Mouse (Mus musculus) limb, embryonic 11.5 days (tissue): ENCODE results near the gene Nupl1. TPM values are rescaled to one million over a fixed set of nuclear protein-coding genes. Genes with fewer than 3 reads are reported as not detected.

Experiments
- ATAC-seq: fragments of 200-750 bp; cut with Nextera tagmentation; 2 replicates; pipeline ENCODE4 v1.8.0; 2017; ENCODE audit warnings: low read depth; ENCODE audit not compliant: insufficient number of reproducible peaks, low FRiP score, low TSS enrichment
- DNase-seq: peaks from one replicate; pipeline ENCODE4 v3.0.0-alpha.2; 2015; ENCODE audit warnings: low spot score
- H3K27ac ChIP-seq: fragments of 300-500 bp; sonication (generic); replicated peaks from 2 replicates; pipeline ENCODE4 v1.5.1; 2014; ENCODE audit warnings: low read depth, mild to moderate bottlenecking, low read length
- H3K27me3 ChIP-seq: fragments of 300-500 bp; sonication (generic); 2 replicates; pipeline ENCODE4 v1.6.1; 2014; ENCODE audit warnings: mild to moderate bottlenecking, low read length, mixed read lengths; ENCODE audit not compliant: control insufficient read depth, insufficient read depth
- H3K36me3 ChIP-seq: fragments of 300-500 bp; sonication (generic); 2 replicates; pipeline ENCODE4 v1.6.1; 2014; ENCODE audit warnings: mild to moderate bottlenecking, low read length, moderate library complexity, mixed read lengths; ENCODE audit not compliant: control insufficient read depth, insufficient read depth
- H3K4me1 ChIP-seq: fragments of 300-500 bp; sonication (generic); 2 replicates; pipeline ENCODE4 v1.6.1; 2014; ENCODE audit warnings: low read length, mixed read lengths; ENCODE audit not compliant: control insufficient read depth, insufficient read depth
- H3K4me2 ChIP-seq: fragments of 300-500 bp; sonication (generic); 2 replicates; pipeline ENCODE4 v1.6.1; 2014; ENCODE audit warnings: low read depth, mild to moderate bottlenecking, moderate library complexity; ENCODE audit not compliant: severe bottlenecking
- H3K4me3 ChIP-seq: fragments of 300-500 bp; sonication (generic); 2 replicates; pipeline ENCODE4 v1.5.1; 2014; ENCODE audit warnings: low read depth, low read length
- H3K9ac ChIP-seq: fragments of 300-500 bp; sonication (generic); 2 replicates; pipeline ENCODE4 v1.6.1; 2014; ENCODE audit warnings: mild to moderate bottlenecking, low read length
- H3K9me3 ChIP-seq: fragments of 300-500 bp; sonication (generic); 2 replicates; pipeline ENCODE4 v1.6.1; 2016; ENCODE audit warnings: low read length; ENCODE audit not compliant: control insufficient read depth
- whole genome bisulfite sequencing: fragments of 180-500 bp; shearing (Covaris S2); extraction: QIAGEN DNeasy Blood & Tissue Kit; methylation state at CpG from one replicate; pipeline ENCODE4 v1.1.7; 2014; 5-methylcytosine and 5-hydroxymethylcytosine counted together
- polyA plus RNA-seq: library from polyadenylated mRNA; unstranded; fragments of >200 nt; fragmentation: Nextera tagmentation; extraction: Ambion mirVana; gene quantifications from 2 replicates; pipeline ENCODE4 v1.2.1, GENCODE M21; 2014

Gene Nupl1
- not detected in 2 replicates for polyA plus RNA-seq

GRCm38 (mm10) chr14:60251281-60252003 is at the start of gene Nupl1, which contains the start of gene Gm49336:
Nupl1 (minus strand) TSS chr14:60251431.
Gm49336 (minus strand) TSS chr14:60251507.
- no peaks in the 10 kb centered on the region for H3K27me3 ChIP-seq
- no peaks in the 10 kb centered on the region for H3K4me1 ChIP-seq
- no peaks in the 10 kb centered on the region for H3K36me3 ChIP-seq
- peak within 1 kb of the TSS; percentile 97 for H3K4me3 ChIP-seq
- peak within 1 kb of the TSS; percentile 62; the same call in 1 of the 2 replicates for H3K27ac ChIP-seq
- peak; percentile 99 for ATAC-seq
- under 1% methylated on average over 62 of the region's 62 CpGs for WGBS
- peak; percentile 97 for DNase-seq
- H3K9me3 ChIP-seq, result no peaks in the 10 kb centered on the region
- H3K9ac ChIP-seq, result peak within 1 kb of the TSS; percentile 97
- peak within 1 kb of the TSS; percentile 72 for H3K4me2 ChIP-seq

DNA sequence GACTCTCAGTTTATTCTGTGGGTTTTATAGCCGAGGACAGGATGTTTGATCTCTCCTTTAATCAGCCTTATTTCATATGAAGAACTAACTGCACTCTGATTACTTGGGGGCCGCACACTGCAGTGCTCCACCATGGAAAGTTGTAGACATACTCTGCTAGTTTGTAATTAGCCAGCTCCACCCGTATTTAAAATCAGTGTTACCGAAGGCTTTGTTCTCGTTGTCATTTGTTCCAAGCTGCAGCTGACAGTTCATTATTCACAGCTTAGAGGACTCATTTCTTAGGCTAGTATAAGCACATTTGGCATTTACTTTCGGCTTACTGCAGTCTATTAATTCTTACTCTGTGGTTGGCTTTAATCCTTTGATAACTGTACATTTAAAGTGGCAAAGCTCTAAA is 49.8 kb upstream of the Nupl1 start:
- 80% methylated on average over 6 of the region's 6 CpGs for WGBS
- ATAC-seq, result no peak

DNA sequence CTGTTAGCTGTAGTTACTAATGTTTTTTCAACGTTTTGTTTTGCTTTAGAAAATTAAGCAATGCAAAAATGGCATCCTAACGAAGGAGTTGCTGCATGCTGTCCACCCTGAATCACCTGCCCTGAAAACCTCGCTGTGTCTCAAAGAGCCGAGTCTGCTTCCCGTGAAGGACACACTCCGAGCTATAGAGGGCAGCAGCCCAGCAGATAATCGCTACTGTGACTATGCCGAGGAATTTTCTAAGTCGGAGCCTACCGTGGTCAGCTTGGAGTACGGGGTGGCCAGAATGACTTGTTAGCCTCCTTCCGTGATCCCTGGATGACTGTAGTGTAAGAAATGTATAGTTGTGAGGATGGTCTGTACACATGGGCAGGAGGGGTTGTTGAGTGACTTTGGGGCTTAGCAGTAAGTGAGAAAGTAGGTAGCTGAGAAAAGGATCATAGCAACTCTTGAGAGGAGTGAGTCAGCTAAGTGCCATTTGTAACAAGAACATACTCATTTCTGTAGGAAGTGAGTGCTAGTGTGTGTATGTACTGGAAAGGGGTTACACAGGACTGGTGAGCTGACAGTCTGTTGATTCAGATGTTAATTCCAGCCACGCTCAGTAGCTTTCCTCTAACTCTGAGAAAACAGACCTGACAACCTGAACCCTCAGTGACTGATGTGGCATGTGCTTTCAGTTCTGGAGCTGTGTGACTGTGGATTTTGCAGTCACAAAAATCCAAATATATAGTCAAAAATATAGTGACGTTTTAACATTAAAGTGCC is 49.2 kb upstream of the Nupl1 start:
- Histone ChIP-seq H3K9me3 (no peaks in the 10 kb centered on the region), H3K27me3 (no peaks in the 10 kb centered on the region), H3K36me3 (no peaks in the 10 kb centered on the region), H3K27ac (no peak overlapping the region), H3K9ac (no peak overlapping the region), H3K4me3 (no peak overlapping the region), H3K4me1 (no peaks in the 10 kb centered on the region), H3K4me2 (no peak overlapping the region)
- DNase-seq, result no peak
- no peak for ATAC-seq
- WGBS, result 80% methylated on average over 14 of the region's 14 CpGs

More for the DNA sequence above, 49.8 kb upstream of the Nupl1 start:
- H3K4me1 ChIP-seq, result no peaks in the 10 kb centered on the region
- H3K27ac ChIP-seq, result no peak overlapping the region
- H3K9ac ChIP-seq, result no peak overlapping the region
- no peak overlapping the region for H3K4me3 ChIP-seq
- H3K9me3 ChIP-seq, result no peaks in the 10 kb centered on the region
- no peak for DNase-seq
- H3K4me2 ChIP-seq, result no peak overlapping the region
- H3K36me3 ChIP-seq, result no peaks in the 10 kb centered on the region
- H3K27me3 ChIP-seq, result no peaks in the 10 kb centered on the region

- no peak for ATAC-seq
- DNase-seq, result no peak
- H3K36me3 ChIP-seq, result no peaks in the 10 kb centered on the region
- no peaks in the 10 kb centered on the region for H3K9me3 ChIP-seq
- H3K4me2 ChIP-seq, result no peak overlapping the region
- no peaks in the 10 kb centered on the region for H3K4me1 ChIP-seq
- no peak overlapping the region for H3K9ac ChIP-seq
- H3K27me3 ChIP-seq, result no peaks in the 10 kb centered on the region
- no peak overlapping the region for H3K4me3 ChIP-seq
- no peak overlapping the region for H3K27ac ChIP-seq
- 89% methylated on average over 1 of the region's 1 CpGs for WGBS
Observed at GRCm38 (mm10) chr14:60295531-60295930, 44.3 kb upstream of the Nupl1 start.

DNA sequence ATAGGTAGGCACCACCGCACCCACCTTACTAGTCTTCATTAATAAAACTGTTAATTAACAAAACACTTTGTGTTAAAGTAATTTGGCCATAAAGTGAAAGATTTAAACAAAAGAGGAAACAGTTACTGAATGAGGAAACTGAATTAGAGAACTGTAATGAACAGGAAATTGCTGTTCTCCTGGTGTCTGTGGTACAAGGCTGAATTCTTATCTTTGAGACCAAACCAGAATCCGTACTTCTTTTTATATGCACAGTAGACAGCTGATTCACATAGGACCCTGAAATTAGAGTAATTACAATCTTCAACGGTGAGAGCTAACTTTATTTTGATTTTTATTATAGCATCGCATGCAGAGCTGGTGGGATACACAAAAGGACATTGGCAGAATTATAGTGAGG is 39.1 kb upstream of the Nupl1 start:
- no peak overlapping the region for H3K4me3 ChIP-seq
- H3K36me3 ChIP-seq, result no peaks in the 10 kb centered on the region
- H3K4me2 ChIP-seq, result no peak overlapping the region
- WGBS, result 89% methylated on average over 4 of the region's 4 CpGs
- DNase-seq, result no peak
- no peak overlapping the region for H3K9ac ChIP-seq
- H3K9me3 ChIP-seq, result no peaks in the 10 kb centered on the region
- H3K27me3 ChIP-seq, result no peaks in the 10 kb centered on the region
- H3K4me1 ChIP-seq, result no peaks in the 10 kb centered on the region
- no peak for ATAC-seq
- H3K27ac ChIP-seq, result no peak overlapping the region

GRCm38 (mm10) chr14:60286194-60286863 is 35.1 kb upstream of the Nupl1 start:
- H3K27ac ChIP-seq, result no peak overlapping the region
- no peak overlapping the region for H3K4me2 ChIP-seq
- DNase-seq, result no peak
- no peaks in the 10 kb centered on the region; the same call in 1 of the 2 replicates for H3K36me3 ChIP-seq
- ATAC-seq, result no peak
- H3K4me1 ChIP-seq, result no peaks in the 10 kb centered on the region
- no peak overlapping the region for H3K4me3 ChIP-seq
- no peaks in the 10 kb centered on the region for H3K27me3 ChIP-seq
- H3K9me3 ChIP-seq, result no peaks in the 10 kb centered on the region
- no peak overlapping the region for H3K9ac ChIP-seq
- WGBS, result 92% methylated on average over 7 of the region's 7 CpGs

- Histone ChIP-seq H3K9me3 (no peaks in the 10 kb centered on the region), H3K27ac (no peak overlapping the region), H3K4me2 (no peak overlapping the region), H3K36me3 (no peaks in the 10 kb centered on the region), H3K4me1 (no peaks in the 10 kb centered on the region), H3K4me3 (no peak overlapping the region), H3K27me3 (no peaks in the 10 kb centered on the region), H3K9ac (no peak overlapping the region)
- no peak for ATAC-seq
- no peak for DNase-seq
- WGBS, result 86% methylated on average over 7 of the region's 7 CpGs
Observed at GRCm38 (mm10) chr14:60275301-60276276, 24.4 kb upstream of the Nupl1 start.
